ENCODE assay signal across 25 mouse cellular contexts in genomic region chr7:110790878-110791277, GRCm38 (mm10). TPM values are rescaled to one million over a fixed set of nuclear protein-coding genes. Genes with fewer than 3 reads are reported as not detected.
DNase-seq lines count a peak whose midpoint lies in the region; TF ChIP-seq lines count a peak whose summit lies in the region.
"Had no signal": no experiment of that assay in that cellular context is flagged by ENCODE, and none has a peak within 500 bp of the region (broad histone marks: within the 10 kb centered on the region; RNA-seq: fewer than 3 reads in every experiment).

No protein-coding gene starts in this region.

- no peak for TF ChIP-seq CTCF in gastrocnemius, adult 2 months (IDR thresholded peaks at IDR 0.05)

- no peak overlapping the region for H3K27ac ChIP-seq in gastrocnemius, adult 2 months
- H3K27ac ChIP-seq: embryonic facial prominence, embryonic 13.5 days; forebrain, embryonic 12.5 days; hindbrain, embryonic 15.5 days; limb, embryonic 13.5 days; liver, embryonic 12.5 days; midbrain, embryonic 10.5 days; neural tube, embryonic 15.5 days had no signal

- intact Hi-C loops in gastrocnemius, adult 2 months (cut with DNase I), result no loop called here
- intact Hi-C loops in gastrocnemius, postnatal 36 days (cut with DNase I), result no loop called here

- peak; percentile 12 for DNase-seq in gastrocnemius, adult 2 months
- DNase-seq in gastrocnemius, postnatal 36 days, result no peak
- DNase-seq in ovary, adult 18-20 months (ENCODE audit: low spot score), result peak; percentile 60
- DNase-seq in ovary, postnatal 10 days (ENCODE audit: low spot score), result no peak
- DNase-seq in kidney, postnatal 36 days, result peak; percentile 34 to 45
- no peak for DNase-seq in spleen, adult 18-20 months
- DNase-seq in spleen, postnatal 14 days (ENCODE audit: low spot score in 2 of 2), result no peak
- DNase-seq: adrenal gland, postnatal 10 days; cerebellum, adult 18-20 months; cerebellum, postnatal 25 days; embryo, embryonic 11 days; heart, postnatal 4 days; layer of hippocampus, adult 9-11 months; lung, adult 18-20 months; retina, postnatal 1 day; right cerebral cortex, postnatal 25 days; thymus, postnatal 25 days had no signal

- H3K4me3 ChIP-seq in gastrocnemius, adult 2 months, result no peak overlapping the region
- H3K4me3 ChIP-seq: embryonic facial prominence, embryonic 13.5 days; erythroblast, embryonic 14.5 days; forebrain, embryonic 12.5 days; hindbrain, embryonic 15.5 days; limb, embryonic 13.5 days; liver, embryonic 12.5 days; midbrain, embryonic 10.5 days; neural tube, embryonic 15.5 days had no signal

RNA-seq across cellular contexts. Expression of gene Ampd3, which starts 22.9 kb away (rescaled TPM):
- total RNA-seq in gastrocnemius, adult 2 months (2021), result 10 to 100 TPM in 1 of 2 experiments, 1 to 10 TPM in 1; 7.6 to 16.6 TPM
- total RNA-seq in gastrocnemius, postnatal 36 days (2021), result 1 to 10 TPM; 6.0 to 9.8 TPM

RNA-seq across cellular contexts. Expression of gene Rnf141, which starts 53.4 kb away (rescaled TPM):
- total RNA-seq in gastrocnemius, adult 2 months (2021), result 10 to 100 TPM; 20.1 to 21.4 TPM
- total RNA-seq in gastrocnemius, postnatal 36 days (2021), result 10 to 100 TPM; 17.6 to 20.4 TPM

Comparison
In these comparisons a context has a peak if more than half of its experiments do, and no peak if none do; other contexts are left out.
1. DNase-seq: peak in gastrocnemius, adult 2 months (single experiment), ovary, adult 18-20 months (single experiment) and kidney, postnatal 36 days (2 of 2); none in gastrocnemius, postnatal 36 days (0 of 2), ovary, postnatal 10 days (single experiment), spleen, adult 18-20 months (0 of 2) and spleen, postnatal 14 days (0 of 2).